Mouse (Mus musculus) MEL (cell line): ENCODE data around the gene Myt1l.

Source experiments
- CHD2 ChIP-seq: IDR thresholded peaks from 2 replicates; pipeline ENCODE4 v1.6.1; 2011; ENCODE audit warnings: low read length, improper control_type of control experiment
- CTCF ChIP-seq, 3 experiments: IDR thresholded peaks in 2 of 3; conservative IDR thresholded peaks in 1 of 3; 2 replicates each; pipeline ENCODE4 v1.5.1; 2011 to 2012; ENCODE audit warnings: low read length in 3 of 3, low read depth in 2 of 3, mild to moderate bottlenecking in 2 of 3, improper control_type of control experiment in 1 of 3, inconsistent platforms in 1 of 3, mixed read lengths in 1 of 3, moderate library complexity in 1 of 3; ENCODE audit not compliant: control insufficient read depth in 1 of 3, insufficient read depth in 1 of 3, poor library complexity in 1 of 3, severe bottlenecking in 1 of 3
- HCFC1 ChIP-seq: IDR thresholded peaks from 2 replicates; pipeline ENCODE4 v1.6.1; 2012; ENCODE audit warnings: low read depth, mild to moderate bottlenecking, inconsistent platforms, low read length, improper control_type of control experiment, moderate library complexity
- JUND ChIP-seq: IDR thresholded peaks from 2 replicates; pipeline ENCODE4 v1.6.1; 2011; ENCODE audit warnings: low read depth, mild to moderate bottlenecking, improper control_type of control experiment, low read length
- MAFK ChIP-seq: IDR thresholded peaks from 2 replicates; pipeline ENCODE4 v1.6.1; 2011; ENCODE audit warnings: low read depth, mild to moderate bottlenecking, low read length, improper control_type of control experiment, borderline replicate concordance
- MAZ ChIP-seq: IDR thresholded peaks from 2 replicates; pipeline ENCODE4 v1.6.1; 2012; ENCODE audit warnings: low read depth, mild to moderate bottlenecking, inconsistent platforms, low read length, improper control_type of control experiment
- POLR2A ChIP-seq, 2 experiments: IDR thresholded peaks; 2 replicates each; pipeline ENCODE4 v1.6.1; 2011 to 2012; ENCODE audit warnings: low read length in 2 of 2, mild to moderate bottlenecking in 2 of 2, control low read depth in 1 of 2, improper control_type of control experiment in 1 of 2, low read depth in 1 of 2, moderate library complexity in 1 of 2; ENCODE audit not compliant: control insufficient read depth in 1 of 2, insufficient read depth in 1 of 2, poor library complexity in 1 of 2
- SIN3A ChIP-seq: IDR thresholded peaks from 2 replicates; pipeline ENCODE4 v1.6.1; 2012; ENCODE audit warnings: low read length, improper control_type of control experiment, inconsistent platforms
- SMC3 ChIP-seq: IDR thresholded peaks from 2 replicates; pipeline ENCODE4 v1.6.1; 2011; ENCODE audit warnings: low read depth, low read length, improper control_type of control experiment
- TAL1 ChIP-seq: IDR thresholded peaks from 2 replicates; pipeline ENCODE4 v1.6.1; 2012; ENCODE audit warnings: mild to moderate bottlenecking, inconsistent platforms, low read length, moderate library complexity, mixed read lengths
- USF1 ChIP-seq: IDR thresholded peaks from 2 replicates; pipeline ENCODE4 v1.6.1; 2014; ENCODE audit warnings: low read depth, mild to moderate bottlenecking, inconsistent platforms, low read length, improper control_type of control experiment, moderate library complexity
- USF2 ChIP-seq, 2 experiments: IDR thresholded peaks; 2 replicates each; pipeline ENCODE4 v1.6.1; 2011 to 2012; ENCODE audit warnings: improper control_type of control experiment in 2 of 2, low read length in 2 of 2, borderline replicate concordance in 1 of 2, inconsistent platforms in 1 of 2, low read depth in 1 of 2, mild to moderate bottlenecking in 1 of 2; ENCODE audit not compliant: insufficient read depth in 1 of 2
- ZC3H11A ChIP-seq: IDR thresholded peaks from 2 replicates; pipeline ENCODE4 v1.6.1; 2012; ENCODE audit warnings: low read depth, mild to moderate bottlenecking, inconsistent platforms, low read length, improper control_type of control experiment
- ZNF384 ChIP-seq: IDR thresholded peaks from 2 replicates; pipeline ENCODE4 v1.6.1; 2012; ENCODE audit warnings: low read depth, mild to moderate bottlenecking, inconsistent platforms, low read length, improper control_type of control experiment

GRCm38 (mm10) chr12:29771791-29772190 lies 243.6 kb downstream of the Myt1l start:
- no peak for TF ChIP-seq ZC3H11A
- TF ChIP-seq JUND, result no peak
- TF ChIP-seq USF1, result no peak
- TF ChIP-seq CTCF (IDR thresholded peaks at IDR 0.05 in 2 of 3, conservative IDR thresholded peaks at IDR 0.05 in 1 of 3; ENCODE audit: control insufficient read depth in 1 of 3, insufficient read depth in 1 of 3, low read depth in 2 of 3, low read length in 3 of 3, poor library complexity in 1 of 3, severe bottlenecking in 1 of 3), result no peak
- TF ChIP-seq MAFK, result no peak
- no peak for TF ChIP-seq POLR2A (IDR thresholded peaks at IDR 0.05; ENCODE audit: control insufficient read depth in 1 of 2, insufficient read depth in 1 of 2, low read depth in 1 of 2, low read length in 2 of 2, poor library complexity in 1 of 2)
- no peak for TF ChIP-seq TAL1
- TF ChIP-seq USF2 (IDR thresholded peaks at IDR 0.05; ENCODE audit: borderline replicate concordance in 1 of 2, insufficient read depth in 1 of 2, low read depth in 1 of 2, low read length in 2 of 2), result no peak
- no peak for TF ChIP-seq SIN3A
- no peak for TF ChIP-seq HCFC1
- no peak for TF ChIP-seq CHD2
- no peak for TF ChIP-seq SMC3
- no peak for TF ChIP-seq ZNF384
- TF ChIP-seq MAZ, result no peak
